Mouse (Mus musculus) CD4-positive, CD25-positive, alpha-beta regulatory T cell, adult 4 months (primary cell): Measurements from ENCODE around the gene Vstm4. TPM values are rescaled to one million over a fixed set of nuclear protein-coding genes. Genes with fewer than 3 reads are reported as not detected.

Experiments
- ATAC-seq: one replicate; pipeline ENCODE4 v1.8.0; 2017
- polyA plus RNA-seq, 2 experiments: library from polyadenylated mRNA; unstranded; fragments of 100-300 nt; shearing (Covaris generic); gene quantifications; one replicate each; pipeline ENCODE4 v1.2.1; 2017

Gene Vstm4
- polyA plus RNA-seq, 2 experiments from 2014 or later: not detected

DNA sequence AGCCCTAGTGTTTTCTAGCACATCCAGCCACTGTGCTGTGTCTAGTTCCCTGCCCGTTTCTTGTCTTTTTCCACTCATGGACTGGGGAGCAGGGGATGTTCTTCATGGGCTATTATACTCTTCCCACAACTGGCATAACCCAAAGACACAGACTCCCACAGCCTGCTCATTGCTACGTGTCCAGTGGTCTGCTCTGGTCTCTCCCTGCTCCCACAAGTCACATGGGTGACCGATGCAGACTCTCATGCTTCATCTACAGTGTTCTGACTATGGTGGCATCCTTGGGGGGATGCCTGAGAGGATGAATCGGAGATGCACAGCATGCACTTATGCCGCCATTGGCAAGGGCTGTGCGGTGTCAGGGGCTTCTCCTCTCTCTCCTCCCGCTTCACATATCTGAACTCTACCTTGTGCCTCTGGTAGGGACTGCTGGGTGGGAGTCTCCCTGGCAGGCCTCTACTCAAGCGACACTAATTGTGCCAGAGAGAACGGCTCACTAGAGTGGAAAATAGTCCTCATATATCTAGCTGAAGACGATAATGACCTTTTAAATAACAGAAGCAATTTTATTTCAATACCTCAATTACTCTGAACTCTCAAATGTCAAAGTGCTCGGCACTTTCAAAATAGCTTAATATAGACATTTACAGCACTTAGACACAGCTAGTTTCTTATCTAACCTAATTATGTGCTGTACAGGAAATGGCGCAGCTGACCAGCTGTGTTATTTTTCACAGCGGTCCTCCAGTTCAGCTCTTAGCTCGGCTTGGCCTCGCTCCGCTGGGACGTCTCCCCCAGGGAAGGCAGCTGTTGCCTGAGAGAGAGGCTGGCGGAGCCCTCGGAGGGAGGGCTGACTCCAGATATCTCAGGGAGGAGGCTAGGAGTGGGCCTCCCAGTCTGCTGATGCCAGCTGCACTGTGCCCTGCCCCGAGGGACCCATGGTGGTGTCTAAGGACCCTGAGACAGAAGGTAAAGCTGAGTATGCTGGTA lies 94.1 kb downstream of the Vstm4 start:
- no peak for ATAC-seq

- ATAC-seq: no peak
These were observed 99.9 kb downstream of the Vstm4 start for GRCm38 (mm10) chr14:32956486-32956885.

GRCm38 (mm10) chr14:32958671-32959070 lies 102.1 kb downstream of the Vstm4 start:
- no peak for ATAC-seq

DNA sequence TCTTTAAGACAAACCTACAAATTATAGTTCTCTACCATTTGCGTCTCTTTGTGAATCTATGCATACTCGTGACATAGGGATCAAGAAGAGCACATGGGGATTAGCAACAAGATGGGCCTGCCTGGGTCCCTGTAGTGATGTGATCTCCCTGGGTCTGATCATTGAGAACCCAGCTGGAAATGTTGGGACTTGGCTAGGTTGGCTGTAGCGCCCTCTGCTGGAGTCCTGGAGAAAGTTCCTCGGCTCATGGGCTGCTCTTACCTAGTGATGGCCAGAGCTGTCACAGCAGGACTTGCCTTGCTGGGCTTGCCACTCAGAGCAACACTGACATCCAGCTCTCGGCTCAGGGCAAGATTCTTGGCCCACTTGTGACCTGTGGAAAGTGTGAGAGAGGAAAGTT lies 103.9 kb downstream of the Vstm4 start:
- ATAC-seq: no peak

DNA sequence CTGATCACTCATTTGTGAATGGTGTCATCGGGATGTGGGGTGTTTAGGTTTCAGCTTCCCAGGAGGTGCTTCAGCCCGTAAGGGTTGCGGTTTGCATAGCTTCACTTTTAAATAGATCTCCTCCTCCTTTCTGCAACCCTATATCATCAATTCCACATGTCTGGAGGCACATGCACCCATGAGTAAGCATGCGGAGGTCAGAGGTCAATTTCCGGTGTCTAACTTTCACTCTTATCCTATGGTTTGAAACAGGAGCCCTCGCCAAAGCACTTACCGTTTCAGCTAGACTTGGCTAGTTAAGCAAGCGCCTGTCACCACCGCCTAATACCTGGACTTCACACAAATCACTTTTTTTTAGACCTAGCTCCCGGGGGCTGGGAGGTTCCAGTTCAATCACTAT lies 108.2 kb downstream of the Vstm4 start:
- ATAC-seq: no peak

- ATAC-seq: no peak
These were observed 114.1 kb downstream of the Vstm4 start for GRCm38 (mm10) chr14:32970700-32971099.

- no peak for ATAC-seq
These were observed 127.7 kb downstream of the Vstm4 start for GRCm38 (mm10) chr14:32984176-32984738.

- ATAC-seq: no peak
These were observed 130.1 kb downstream of the Vstm4 start for GRCm38 (mm10) chr14:32986659-32987058.

Other genes starting within 250 kb of the Vstm4 start
- not detected for gene 3425401B19Rik, start 171.5 kb upstream of the Vstm4 start, polyA plus RNA-seq
- gene Tmem273, start 70.8 kb upstream of the Vstm4 start, polyA plus RNA-seq: 1 to 10 TPM; 3.7 to 4.9 TPM
- gene Fam170b, start 22.8 kb upstream of the Vstm4 start, polyA plus RNA-seq: not detected
- gene Lrrc18, start 134.6 kb downstream of the Vstm4 start, polyA plus RNA-seq: not detected